Mouse (Mus musculus): Measurements from ENCODE around the gene Pphln1.

GRCm38 (mm10) chr15:93371838-93372237 lies 26.3 kb upstream of the Pphln1 start:
- TF ChIP-seq CTCF (conservative IDR thresholded peaks at IDR 0.05; ENCODE audit: insufficient read depth, insufficient read length, low read depth, low read length) (no peak), POLR2A (IDR thresholded peaks at IDR 0.05; ENCODE audit: low read depth, low read length) (no peak)
